Mouse (Mus musculus): ENCODE results near the gene Ccdc157. TPM values are rescaled to one million over a fixed set of nuclear protein-coding genes. Genes with fewer than 3 reads are reported as not detected.

The Ccdc157 gene
- total and polyA plus RNA-seq, 3 experiments, result 1.1 to 3.2 (median 1.1) TPM

DNA sequence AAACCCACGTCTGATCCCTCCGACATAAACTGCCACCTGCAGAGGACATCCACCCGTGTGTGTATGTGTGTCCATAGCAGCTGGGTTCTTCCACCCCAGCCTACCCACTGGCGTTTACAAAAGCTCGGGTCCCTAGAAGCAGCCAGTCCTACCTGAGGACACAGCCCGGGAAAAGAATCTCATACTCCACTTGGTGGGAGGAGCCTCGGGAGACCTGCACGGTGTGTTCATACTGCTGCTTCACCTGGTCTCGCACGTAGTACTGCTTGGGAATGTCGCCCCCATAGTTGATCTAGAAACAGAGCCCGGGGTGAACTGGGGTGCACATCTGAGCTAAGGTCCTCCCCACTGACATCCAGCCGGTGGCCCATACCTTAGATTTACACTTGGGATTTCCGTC lies 56.6 kb downstream of the Ccdc157 start:
- Histone ChIP-seq H3K4me1 (ENCODE audit: insufficient read depth, low read depth, low read length) (peaks cover 3% of the 10 kb centered on the region; the same call in 1 of the 2 replicates), H3K4me3 (ENCODE audit: low read depth, low read length) (no peak overlapping the region), H3K27me3 (ENCODE audit: insufficient read depth, low read length) (peaks cover 33% of the 10 kb centered on the region), H3K9me3 (replicated peaks) (no peaks in the 10 kb centered on the region), H3K36me3 (replicated peaks) (peaks cover 15% of the 10 kb centered on the region)
- ATAC-seq (ENCODE audit: extremely low read depth, insufficient number of reproducible peaks, low FRiP score, poor library complexity, severe bottlenecking) (no peak), DNase-seq (ENCODE audit: low spot score) (no peak)
- TF ChIP-seq TAL1 (conservative IDR thresholded peaks at IDR 0.05; ENCODE audit: low read depth, low read length) (no peak), POLR2AphosphoS5 (IDR thresholded peaks at IDR 0.05; ENCODE audit: insufficient replicate concordance, low read depth, low read length) (no peak), GATA2 (IDR thresholded peaks at IDR 0.05; ENCODE audit: borderline replicate concordance, low read depth, low read length) (no peak), CTCF (IDR thresholded peaks at IDR 0.05; ENCODE audit: low read depth, low read length) (no peak), GATA1 (IDR thresholded peaks at IDR 0.05; ENCODE audit: borderline replicate concordance, low read length) (no peak)

DNA sequence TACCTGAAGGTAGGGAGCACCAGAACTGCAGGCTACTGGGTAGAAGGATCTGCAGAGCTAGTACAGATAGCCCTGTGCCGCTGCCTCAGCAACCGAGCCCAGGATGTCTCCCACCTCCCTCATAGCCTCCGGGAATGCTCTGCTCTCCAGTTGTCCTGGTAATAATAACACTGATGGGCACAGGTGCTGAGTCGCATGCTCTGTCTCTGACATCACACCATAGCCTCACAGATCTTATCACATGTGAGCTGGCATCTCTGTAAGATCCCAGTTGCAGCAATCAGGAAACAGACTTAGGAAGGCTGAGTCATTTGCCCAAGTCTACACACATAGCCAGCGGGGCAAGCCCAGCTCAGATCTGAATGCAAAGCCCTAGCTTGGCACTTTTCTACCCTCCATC lies 58.2 kb downstream of the Ccdc157 start:
- peaks cover 20% of the 10 kb centered on the region for H3K4me1 ChIP-seq (ENCODE audit: insufficient read depth, low read depth, low read length)
- H3K9me3 ChIP-seq (replicated peaks), result no peaks in the 10 kb centered on the region
- peaks cover 26% of the 10 kb centered on the region for H3K27me3 ChIP-seq (ENCODE audit: insufficient read depth, low read length)
- no peak for ATAC-seq (ENCODE audit: extremely low read depth, insufficient number of reproducible peaks, low FRiP score, poor library complexity, severe bottlenecking)
- TF ChIP-seq CTCF (IDR thresholded peaks at IDR 0.05; ENCODE audit: low read depth, low read length), result no peak
- no peak for TF ChIP-seq TAL1 (conservative IDR thresholded peaks at IDR 0.05; ENCODE audit: low read depth, low read length)
- TF ChIP-seq POLR2AphosphoS5 (IDR thresholded peaks at IDR 0.05; ENCODE audit: insufficient replicate concordance, low read depth, low read length), result no peak
- no peak for TF ChIP-seq GATA2 (IDR thresholded peaks at IDR 0.05; ENCODE audit: borderline replicate concordance, low read depth, low read length)
- TF ChIP-seq GATA1 (IDR thresholded peaks at IDR 0.05; ENCODE audit: borderline replicate concordance, low read length), result no peak
- H3K36me3 ChIP-seq (replicated peaks), result peaks cover 12% of the 10 kb centered on the region
- H3K4me3 ChIP-seq (ENCODE audit: low read depth, low read length), result no peak overlapping the region
- DNase-seq (ENCODE audit: low spot score), result no peak

DNA sequence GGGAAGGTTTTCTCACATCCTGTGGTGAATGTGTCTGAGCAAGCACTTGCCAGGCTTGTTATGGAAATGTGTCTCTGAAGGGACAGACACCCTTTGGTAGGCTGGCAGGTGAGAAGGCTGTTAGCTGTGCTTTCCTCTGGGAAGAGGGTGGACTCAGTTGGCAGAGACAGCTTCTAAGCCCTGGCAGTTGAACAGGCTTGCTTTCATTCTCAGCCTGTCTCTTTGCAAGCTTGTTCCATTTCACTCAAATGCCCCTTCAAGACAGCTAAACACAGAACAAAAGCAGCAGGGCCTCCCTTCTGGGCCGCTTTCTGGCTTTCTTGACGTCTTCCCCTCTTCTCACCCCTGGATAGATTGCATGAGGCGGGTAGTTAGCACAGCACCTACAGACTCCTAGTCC lies 60.6 kb downstream of the Ccdc157 start:
- DNase-seq (ENCODE audit: low spot score) (no peak), ATAC-seq (ENCODE audit: extremely low read depth, insufficient number of reproducible peaks, low FRiP score, poor library complexity, severe bottlenecking) (no peak)
- Histone ChIP-seq H3K36me3 (replicated peaks) (peaks cover 12% of the 10 kb centered on the region), H3K9me3 (replicated peaks) (no peaks in the 10 kb centered on the region), H3K4me3 (ENCODE audit: low read depth, low read length) (no peak overlapping the region), H3K4me1 (ENCODE audit: insufficient read depth, low read depth, low read length) (peaks cover 39% of the 10 kb centered on the region), H3K27me3 (ENCODE audit: insufficient read depth, low read length) (peaks cover 18% of the 10 kb centered on the region)
- TF ChIP-seq GATA1 (IDR thresholded peaks at IDR 0.05; ENCODE audit: borderline replicate concordance, low read length) (no peak), POLR2AphosphoS5 (IDR thresholded peaks at IDR 0.05; ENCODE audit: insufficient replicate concordance, low read depth, low read length) (no peak), TAL1 (conservative IDR thresholded peaks at IDR 0.05; ENCODE audit: low read depth, low read length) (no peak), GATA2 (IDR thresholded peaks at IDR 0.05; ENCODE audit: borderline replicate concordance, low read depth, low read length) (no peak)

DNA sequence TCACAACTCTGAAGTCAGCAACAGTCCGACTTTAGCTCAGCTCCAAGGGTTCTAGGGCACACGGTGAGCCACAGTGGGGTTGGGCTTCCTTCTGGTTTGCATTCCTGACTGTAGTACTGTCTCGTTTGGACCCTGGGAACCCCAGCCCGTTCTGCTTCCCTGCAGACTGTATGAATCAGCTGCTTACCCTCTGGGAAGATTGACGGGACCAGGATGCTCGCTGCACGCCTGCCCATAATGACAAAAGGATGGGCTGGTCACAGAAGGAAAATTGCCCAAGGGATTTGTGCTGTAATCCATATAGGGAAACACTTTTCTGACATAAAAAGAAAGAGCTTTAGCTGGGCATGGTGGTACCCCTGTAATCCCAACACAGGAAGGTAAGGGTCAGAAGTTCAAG lies 61.3 kb downstream of the Ccdc157 start:
- Histone ChIP-seq H3K9me3 (replicated peaks) (no peaks in the 10 kb centered on the region), H3K27me3 (ENCODE audit: insufficient read depth, low read length) (peaks cover 18% of the 10 kb centered on the region), H3K4me3 (ENCODE audit: low read depth, low read length) (no peak overlapping the region), H3K4me1 (ENCODE audit: insufficient read depth, low read depth, low read length) (peaks cover 45% of the 10 kb centered on the region), H3K36me3 (replicated peaks) (peaks cover 17% of the 10 kb centered on the region)
- no peak for ATAC-seq (ENCODE audit: extremely low read depth, insufficient number of reproducible peaks, low FRiP score, poor library complexity, severe bottlenecking)
- TF ChIP-seq GATA2 (IDR thresholded peaks at IDR 0.05; ENCODE audit: borderline replicate concordance, low read depth, low read length), result no peak
- no peak for TF ChIP-seq CTCF (IDR thresholded peaks at IDR 0.05; ENCODE audit: low read depth, low read length)
- TF ChIP-seq TAL1 (conservative IDR thresholded peaks at IDR 0.05; ENCODE audit: low read depth, low read length), result no peak
- no peak for TF ChIP-seq GATA1 (IDR thresholded peaks at IDR 0.05; ENCODE audit: borderline replicate concordance, low read length)
- no peak for TF ChIP-seq POLR2AphosphoS5 (IDR thresholded peaks at IDR 0.05; ENCODE audit: insufficient replicate concordance, low read depth, low read length)
- DNase-seq (ENCODE audit: low spot score), result no peak

GRCm38 (mm10) chr11:4098120-4098519 lies 62.0 kb downstream of the Ccdc157 start:
- Histone ChIP-seq H3K4me3 (ENCODE audit: low read depth, low read length) (no peak overlapping the region), H3K4me1 (ENCODE audit: insufficient read depth, low read depth, low read length) (peaks cover 52% of the 10 kb centered on the region), H3K27me3 (ENCODE audit: insufficient read depth, low read length) (peaks cover 11% of the 10 kb centered on the region), H3K36me3 (replicated peaks) (peaks cover 17% of the 10 kb centered on the region), H3K9me3 (replicated peaks) (no peaks in the 10 kb centered on the region)
- DNase-seq (ENCODE audit: low spot score) (peak; percentile 36), ATAC-seq (ENCODE audit: extremely low read depth, insufficient number of reproducible peaks, low FRiP score, poor library complexity, severe bottlenecking) (no peak)
- TF ChIP-seq POLR2AphosphoS5 (IDR thresholded peaks at IDR 0.05; ENCODE audit: insufficient replicate concordance, low read depth, low read length) (no peak), GATA1 (IDR thresholded peaks at IDR 0.05; ENCODE audit: borderline replicate concordance, low read length) (no peak), TAL1 (conservative IDR thresholded peaks at IDR 0.05; ENCODE audit: low read depth, low read length) (no peak), CTCF (IDR thresholded peaks at IDR 0.05; ENCODE audit: low read depth, low read length) (no peak)

- H3K36me3 ChIP-seq (replicated peaks), result peaks cover 23% of the 10 kb centered on the region
- TF ChIP-seq GATA2 (IDR thresholded peaks at IDR 0.05; ENCODE audit: borderline replicate concordance, low read depth, low read length) (no peak), POLR2AphosphoS5 (IDR thresholded peaks at IDR 0.05; ENCODE audit: insufficient replicate concordance, low read depth, low read length) (no peak), GATA1 (IDR thresholded peaks at IDR 0.05; ENCODE audit: borderline replicate concordance, low read length) (no peak), TAL1 (conservative IDR thresholded peaks at IDR 0.05; ENCODE audit: low read depth, low read length) (no peak), CTCF (IDR thresholded peaks at IDR 0.05; ENCODE audit: low read depth, low read length) (no peak)
- peaks cover 6% of the 10 kb centered on the region for H3K27me3 ChIP-seq (ENCODE audit: insufficient read depth, low read length)
- H3K9me3 ChIP-seq (replicated peaks), result peaks cover under 1% of the 10 kb centered on the region
- no peak for DNase-seq (ENCODE audit: low spot score)
- ATAC-seq (ENCODE audit: extremely low read depth, insufficient number of reproducible peaks, low FRiP score, poor library complexity, severe bottlenecking), result no peak
- H3K4me1 ChIP-seq (ENCODE audit: insufficient read depth, low read depth, low read length), result peaks cover 54% of the 10 kb centered on the region
- peak overlapping the region; percentile 75 for H3K4me3 ChIP-seq (ENCODE audit: low read depth, low read length)
Measured at GRCm38 (mm10) chr11:4097091-4097621, 62.9 kb downstream of the Ccdc157 start.
